Mouse (Mus musculus): ENCODE measurements around the gene Gm10197. TPM values are rescaled to one million over a fixed set of nuclear protein-coding genes. Genes with fewer than 3 reads are reported as not detected.
A peak's percentile ranks its signal among the peaks of the same experiment; 100 is the strongest.

The Gm10197 gene
- total and polyA plus RNA-seq, 2 experiments from 2014 or later, result not detected

- H3K27me3 ChIP-seq (ENCODE audit: insufficient read depth, low read length), result no peaks in the 10 kb centered on the region
- TF ChIP-seq CTCF (IDR thresholded peaks at IDR 0.05), result no peak
- H3K9me3 ChIP-seq (ENCODE audit: low read length), result no peaks in the 10 kb centered on the region
- H3K4me2 ChIP-seq (ENCODE audit: low read depth, low read length, poor library complexity, severe bottlenecking), result no peak overlapping the region
- peaks cover 9% of the 10 kb centered on the region; the same call in 1 of the 2 replicates for H3K36me3 ChIP-seq (ENCODE audit: insufficient read depth, low read length)
- H3K4me3 ChIP-seq (ENCODE audit: low read depth, low read length), result no peak overlapping the region
- DNase-seq (ENCODE audit: low spot score) (no peak), ATAC-seq (ENCODE audit: low FRiP score) (no peak)
- H3K27ac ChIP-seq (ENCODE audit: low read depth, low read length), result no peak overlapping the region
- no peak overlapping the region for H3K9ac ChIP-seq (replicated peaks; ENCODE audit: low read length, poor library complexity, severe bottlenecking)
- 62% methylated on average over 7 of the region's 7 CpGs for WGBS
- H3K4me1 ChIP-seq (ENCODE audit: insufficient read depth, low read length), result no peaks in the 10 kb centered on the region
Observed at GRCm38 (mm10) chr19:53354271-53355000, 17.1 kb downstream of the Gm10197 start.

- Histone ChIP-seq H3K9ac (replicated peaks; ENCODE audit: low read length, poor library complexity, severe bottlenecking) (no peak overlapping the region), H3K4me2 (ENCODE audit: low read depth, low read length, poor library complexity, severe bottlenecking) (no peak overlapping the region), H3K27me3 (ENCODE audit: insufficient read depth, low read length) (no peaks in the 10 kb centered on the region), H3K4me3 (ENCODE audit: low read depth, low read length) (no peak overlapping the region), H3K4me1 (ENCODE audit: insufficient read depth, low read length) (no peaks in the 10 kb centered on the region), H3K9me3 (ENCODE audit: low read length) (no peaks in the 10 kb centered on the region), H3K27ac (ENCODE audit: low read depth, low read length) (no peak overlapping the region), H3K36me3 (ENCODE audit: insufficient read depth, low read length) (peaks cover 9% of the 10 kb centered on the region; the same call in 1 of the 2 replicates)
- 88% methylated on average over 7 of the region's 7 CpGs for WGBS
- ATAC-seq (ENCODE audit: low FRiP score) (no peak), DNase-seq (ENCODE audit: low spot score) (no peak)
- no peak for TF ChIP-seq CTCF (IDR thresholded peaks at IDR 0.05)
Observed at GRCm38 (mm10) chr19:53353864-53354263, 17.7 kb downstream of the Gm10197 start.

- Histone ChIP-seq H3K4me1 (ENCODE audit: insufficient read depth, low read length) (no peaks in the 10 kb centered on the region), H3K36me3 (ENCODE audit: insufficient read depth, low read length) (0 out of 2 replicates have a peak, but pooled peaks cover under 1% of the 10 kb centered on the region), H3K4me2 (ENCODE audit: low read depth, low read length, poor library complexity, severe bottlenecking) (no peak overlapping the region), H3K9ac (replicated peaks; ENCODE audit: low read length, poor library complexity, severe bottlenecking) (no peak overlapping the region), H3K27ac (ENCODE audit: low read depth, low read length) (no peak overlapping the region), H3K4me3 (ENCODE audit: low read depth, low read length) (no peak overlapping the region), H3K27me3 (ENCODE audit: insufficient read depth, low read length) (no peaks in the 10 kb centered on the region), H3K9me3 (ENCODE audit: low read length) (no peaks in the 10 kb centered on the region)
- DNase-seq (ENCODE audit: low spot score) (no peak), ATAC-seq (ENCODE audit: low FRiP score) (no peak)
- no peak for TF ChIP-seq CTCF (IDR thresholded peaks at IDR 0.05)
- 86% methylated on average over 14 of the region's 14 CpGs for WGBS
Observed at GRCm38 (mm10) chr19:53345766-53346165, 25.8 kb downstream of the Gm10197 start.

GRCm38 (mm10) chr19:53344062-53344461 is 27.5 kb downstream of the Gm10197 start:
- 83% methylated on average over 16 of the region's 16 CpGs for WGBS
- Histone ChIP-seq H3K27ac (ENCODE audit: low read depth, low read length) (no peak overlapping the region), H3K9ac (replicated peaks; ENCODE audit: low read length, poor library complexity, severe bottlenecking) (no peak overlapping the region), H3K9me3 (ENCODE audit: low read length) (no peaks in the 10 kb centered on the region), H3K4me2 (ENCODE audit: low read depth, low read length, poor library complexity, severe bottlenecking) (no peak overlapping the region), H3K4me3 (ENCODE audit: low read depth, low read length) (no peak overlapping the region), H3K27me3 (ENCODE audit: insufficient read depth, low read length) (no peaks in the 10 kb centered on the region), H3K36me3 (ENCODE audit: insufficient read depth, low read length) (no peaks in the 10 kb centered on the region), H3K4me1 (ENCODE audit: insufficient read depth, low read length) (no peaks in the 10 kb centered on the region)
- no peak for DNase-seq (ENCODE audit: low spot score)
- TF ChIP-seq CTCF (IDR thresholded peaks at IDR 0.05), result no peak
- no peak for ATAC-seq (ENCODE audit: low FRiP score)

- Histone ChIP-seq H3K4me3 (ENCODE audit: low read depth, low read length) (no peak overlapping the region), H3K36me3 (ENCODE audit: insufficient read depth, low read length) (no peaks in the 10 kb centered on the region), H3K27me3 (ENCODE audit: insufficient read depth, low read length) (no peaks in the 10 kb centered on the region), H3K4me2 (ENCODE audit: low read depth, low read length, poor library complexity, severe bottlenecking) (no peak overlapping the region), H3K9ac (replicated peaks; ENCODE audit: low read length, poor library complexity, severe bottlenecking) (no peak overlapping the region), H3K4me1 (ENCODE audit: insufficient read depth, low read length) (no peaks in the 10 kb centered on the region), H3K9me3 (ENCODE audit: low read length) (no peaks in the 10 kb centered on the region), H3K27ac (ENCODE audit: low read depth, low read length) (no peak overlapping the region)
- 87% methylated on average over 13 of the region's 13 CpGs for WGBS
- 0 out of 2 replicates have a peak, but pooled peaks have one; percentile 3 for TF ChIP-seq CTCF (IDR thresholded peaks at IDR 0.05)
- no peak for ATAC-seq (ENCODE audit: low FRiP score)
- no peak for DNase-seq (ENCODE audit: low spot score)
Observed at GRCm38 (mm10) chr19:53343174-53343881, 28.2 kb downstream of the Gm10197 start.

GRCm38 (mm10) chr19:53340423-53340822 is 31.1 kb downstream of the Gm10197 start:
- no peaks in the 10 kb centered on the region for H3K4me1 ChIP-seq (ENCODE audit: insufficient read depth, low read length)
- no peaks in the 10 kb centered on the region for H3K9me3 ChIP-seq (ENCODE audit: low read length)
- H3K27ac ChIP-seq (ENCODE audit: low read depth, low read length), result no peak overlapping the region
- H3K9ac ChIP-seq (replicated peaks; ENCODE audit: low read length, poor library complexity, severe bottlenecking), result no peak overlapping the region
- DNase-seq (ENCODE audit: low spot score), result peak; percentile 62
- no peaks in the 10 kb centered on the region for H3K27me3 ChIP-seq (ENCODE audit: insufficient read depth, low read length)
- H3K36me3 ChIP-seq (ENCODE audit: insufficient read depth, low read length), result peaks cover 9% of the 10 kb centered on the region; the same call in 1 of the 2 replicates
- ATAC-seq (ENCODE audit: low FRiP score), result no peak
- H3K4me3 ChIP-seq (ENCODE audit: low read depth, low read length), result peak overlapping the region; percentile 15; the same call in 1 of the 2 replicates
- TF ChIP-seq CTCF (IDR thresholded peaks at IDR 0.05), result no peak
- 30% methylated on average over 6 of the region's 6 CpGs for WGBS
- peak overlapping the region; percentile 28 for H3K4me2 ChIP-seq (ENCODE audit: low read depth, low read length, poor library complexity, severe bottlenecking)
